Mouse (Mus musculus) midbrain, embryonic 13.5 days (tissue): ENCODE data around the gene Frmd5. TPM values are rescaled to one million over a fixed set of nuclear protein-coding genes. Genes with fewer than 3 reads are reported as not detected.

Experiments used
- ATAC-seq: fragments of 200-750 bp; cut with Nextera tagmentation; 2 replicates; pipeline ENCODE4 v1.8.0; 2017; ENCODE audit warnings: mild to moderate bottlenecking, moderate TSS enrichment, moderate library complexity
- H3K27ac ChIP-seq: fragments of 300-500 bp; sonication (generic); 2 replicates; pipeline ENCODE4 v1.5.1; 2015; ENCODE audit warnings: inconsistent platforms, mild to moderate bottlenecking, moderate library complexity
- H3K27me3 ChIP-seq: fragments of 300-500 bp; sonication (generic); 2 replicates; pipeline ENCODE4 v1.6.1; 2015; ENCODE audit warnings: mild to moderate bottlenecking, inconsistent platforms
- H3K36me3 ChIP-seq: fragments of 300-500 bp; sonication (generic); 2 replicates; pipeline ENCODE4 v1.6.1; 2015; ENCODE audit warnings: mild to moderate bottlenecking, inconsistent platforms
- H3K4me1 ChIP-seq: fragments of 300-500 bp; sonication (generic); replicated peaks from 2 replicates; pipeline ENCODE4 v1.6.1; 2015; ENCODE audit warnings: inconsistent platforms
- H3K4me2 ChIP-seq: fragments of 300-500 bp; sonication (generic); replicated peaks from 2 replicates; pipeline ENCODE4 v1.6.1; 2015; ENCODE audit warnings: moderate library complexity, mild to moderate bottlenecking, inconsistent platforms
- H3K4me3 ChIP-seq: fragments of 300-500 bp; sonication (generic); replicated peaks from 2 replicates; pipeline ENCODE4 v1.5.1; 2015; ENCODE audit warnings: mild to moderate bottlenecking, inconsistent platforms
- H3K9ac ChIP-seq: fragments of 300-500 bp; sonication (generic); replicated peaks from 2 replicates; pipeline ENCODE4 v1.6.1; 2015; ENCODE audit warnings: mild to moderate bottlenecking, inconsistent platforms
- H3K9me3 ChIP-seq: fragments of 300-500 bp; sonication (generic); 2 replicates; pipeline ENCODE4 v1.6.1; 2016; ENCODE audit warnings: mild to moderate bottlenecking, inconsistent platforms
- WGBS: fragments of 180-500 bp; shearing (Covaris S2); methylation state at CpG from one replicate; pipeline ENCODE4 v1.1.7; 2015; 5-methylcytosine and 5-hydroxymethylcytosine counted together
- polyA plus RNA-seq: library from polyadenylated mRNA; unstranded; fragments of >200 nt; fragmentation: Nextera tagmentation; extraction: Ambion mirVana; gene quantifications from 2 replicates; pipeline ENCODE4 v1.2.1, GENCODE M21; 2015

Gene Frmd5
- polyA plus RNA-seq, 1 experiment from 2014 or later: 31.6 TPM

DNA sequence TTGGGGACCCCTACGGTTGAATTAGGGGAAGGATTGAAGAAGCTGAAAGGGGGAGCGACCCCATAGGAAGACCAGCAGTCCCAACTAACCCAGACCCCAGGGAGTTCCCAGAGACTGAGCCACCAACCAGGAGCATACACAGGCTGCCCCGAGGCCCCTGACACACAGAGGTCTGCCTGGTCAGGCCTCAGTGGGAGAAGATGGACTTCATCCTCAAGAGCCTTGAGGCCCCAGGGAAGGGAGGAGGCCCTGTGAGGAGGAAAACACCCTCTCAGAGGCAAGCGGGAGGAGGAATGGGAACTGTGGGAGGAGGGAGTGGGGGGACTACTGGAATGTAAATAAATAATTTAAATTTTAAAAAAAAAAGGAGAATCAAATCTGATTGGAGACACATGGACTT is 160.4 kb downstream of the Frmd5 start:
- WGBS: 79% methylated on average over 4 of the region's 4 CpGs
- no peak for ATAC-seq

DNA sequence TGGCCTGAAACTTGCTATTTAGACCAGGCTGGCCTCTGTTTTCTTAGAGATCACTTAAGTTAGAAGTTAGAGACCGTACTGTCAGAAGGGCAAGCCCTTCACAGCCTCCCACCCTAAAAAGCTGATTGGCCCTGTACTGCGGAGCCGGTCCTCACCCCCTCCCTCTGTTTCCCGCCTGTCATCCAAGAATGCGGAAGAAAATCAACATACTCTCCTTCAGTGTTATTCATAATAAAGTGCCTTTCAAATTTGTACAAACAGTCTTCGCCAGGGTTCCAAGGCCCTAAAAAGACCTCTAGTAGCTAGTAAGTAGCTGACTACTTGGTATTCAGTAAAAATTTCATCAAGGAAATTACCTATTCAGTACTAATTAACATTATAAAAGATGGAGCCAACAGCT is 164.0 kb downstream of the Frmd5 start:
- H3K4me1 ChIP-seq: peaks cover 25% of the 10 kb centered on the region
- H3K36me3 ChIP-seq: no peaks in the 10 kb centered on the region
- H3K27ac ChIP-seq: no peak overlapping the region
- WGBS: 25% methylated on average over 6 of the region's 6 CpGs
- no peak overlapping the region for H3K9ac ChIP-seq
- no peaks in the 10 kb centered on the region for H3K27me3 ChIP-seq
- H3K9me3 ChIP-seq: no peaks in the 10 kb centered on the region
- no peak for ATAC-seq
- H3K4me2 ChIP-seq: no peak overlapping the region
- no peak overlapping the region for H3K4me3 ChIP-seq

More for the DNA sequence above, 160.4 kb downstream of the Frmd5 start:
- Histone ChIP-seq H3K9me3 (no peaks in the 10 kb centered on the region), H3K36me3 (no peaks in the 10 kb centered on the region), H3K27me3 (no peaks in the 10 kb centered on the region), H3K4me3 (no peak overlapping the region), H3K4me2 (no peak overlapping the region), H3K27ac (no peak overlapping the region), H3K9ac (no peak overlapping the region), H3K4me1 (peaks cover 14% of the 10 kb centered on the region)

DNA sequence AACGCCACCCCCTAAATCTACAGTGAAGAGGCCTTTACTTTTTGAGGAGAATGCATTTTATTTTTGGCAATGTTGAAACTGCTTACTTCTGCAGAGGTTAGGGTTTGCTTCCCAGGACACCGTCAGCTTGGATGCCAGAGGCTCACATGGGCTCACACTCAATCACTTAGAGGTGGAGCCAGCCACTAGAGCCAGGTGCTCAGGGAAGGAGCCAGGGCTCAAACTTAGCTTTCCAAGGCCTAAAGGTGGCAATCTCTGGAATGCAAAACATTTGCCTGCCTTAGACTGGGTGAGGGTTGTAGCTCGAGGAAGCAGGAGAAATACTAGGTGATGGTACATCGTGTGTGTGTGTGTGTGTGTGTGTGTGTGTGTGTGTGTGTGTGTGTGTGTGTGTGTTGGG is 174.8 kb downstream of the Frmd5 start:
- whole genome bisulfite sequencing: 76% methylated on average over 4 of the region's 4 CpGs
- no peaks in the 10 kb centered on the region for H3K36me3 ChIP-seq
- no peak overlapping the region for H3K9ac ChIP-seq
- H3K4me3 ChIP-seq: no peak overlapping the region
- H3K27ac ChIP-seq: no peak overlapping the region
- H3K4me2 ChIP-seq: no peak overlapping the region
- no peaks in the 10 kb centered on the region for H3K27me3 ChIP-seq
- no peaks in the 10 kb centered on the region for H3K9me3 ChIP-seq
- no peak for ATAC-seq
- H3K4me1 ChIP-seq: no peaks in the 10 kb centered on the region

GRCm38 (mm10) chr2:121630286-121630685 is 176.6 kb downstream of the Frmd5 start:
- no peaks in the 10 kb centered on the region for H3K9me3 ChIP-seq
- no peak overlapping the region for H3K4me3 ChIP-seq
- H3K27me3 ChIP-seq: no peaks in the 10 kb centered on the region
- no peaks in the 10 kb centered on the region for H3K4me1 ChIP-seq
- no peaks in the 10 kb centered on the region for H3K36me3 ChIP-seq
- 65% methylated on average over 5 of the region's 5 CpGs for WGBS
- H3K4me2 ChIP-seq: no peak overlapping the region
- H3K9ac ChIP-seq: no peak overlapping the region
- no peak for ATAC-seq
- H3K27ac ChIP-seq: no peak overlapping the region

DNA sequence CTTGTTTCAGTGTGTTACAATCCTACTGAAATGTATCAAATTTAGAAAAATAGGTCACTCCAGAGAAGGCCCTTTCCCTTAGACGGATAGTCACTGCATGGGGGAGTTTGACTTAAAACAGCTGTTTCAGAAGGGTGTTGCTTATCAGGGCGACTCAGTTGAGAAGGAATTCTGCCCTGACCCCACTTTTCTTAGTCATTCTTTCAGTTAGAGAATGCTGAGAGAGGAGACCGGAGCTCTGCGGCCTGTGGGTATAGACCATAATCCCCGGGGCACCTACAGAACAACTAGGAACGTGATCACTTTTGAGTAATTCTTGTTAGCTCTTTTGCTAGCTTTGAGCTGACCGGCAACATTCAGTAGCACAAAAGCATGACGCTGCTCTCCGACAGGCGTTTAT is 178.6 kb downstream of the Frmd5 start:
- H3K27me3 ChIP-seq: no peaks in the 10 kb centered on the region
- ATAC-seq: no peak
- 78% methylated on average over 10 of the region's 10 CpGs for WGBS
- no peaks in the 10 kb centered on the region for H3K4me1 ChIP-seq
- H3K9me3 ChIP-seq: no peaks in the 10 kb centered on the region
- H3K9ac ChIP-seq: no peak overlapping the region
- no peak overlapping the region for H3K4me2 ChIP-seq
- H3K4me3 ChIP-seq: no peak overlapping the region
- no peaks in the 10 kb centered on the region for H3K36me3 ChIP-seq
- H3K27ac ChIP-seq: no peak overlapping the region

DNA sequence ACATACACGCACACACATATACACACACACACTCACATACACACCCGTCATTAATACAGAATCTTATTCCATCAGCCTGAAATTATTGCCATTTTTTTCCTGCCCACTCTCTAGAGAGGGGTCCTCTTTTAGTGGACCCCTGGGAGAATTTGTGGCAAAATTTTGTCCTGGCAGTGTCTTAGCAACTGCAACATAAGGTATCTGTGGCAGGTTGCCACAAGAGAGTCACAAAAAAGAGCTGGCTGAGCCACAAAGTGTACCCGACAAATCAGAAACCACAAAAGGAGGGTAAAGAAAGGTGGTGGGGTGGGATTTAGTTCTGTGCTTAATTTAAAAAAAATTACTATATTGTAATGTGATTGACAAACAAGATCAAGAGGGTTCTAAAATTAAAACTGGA is 181.0 kb downstream of the Frmd5 start:
- ATAC-seq: no peak
- H3K36me3 ChIP-seq: no peaks in the 10 kb centered on the region
- WGBS: 93% methylated on average over 3 of the region's 3 CpGs
- no peak overlapping the region for H3K4me2 ChIP-seq
- H3K4me3 ChIP-seq: no peak overlapping the region
- H3K27me3 ChIP-seq: no peaks in the 10 kb centered on the region
- H3K9me3 ChIP-seq: no peaks in the 10 kb centered on the region
- no peak overlapping the region for H3K9ac ChIP-seq
- H3K4me1 ChIP-seq: peaks cover 11% of the 10 kb centered on the region
- no peak overlapping the region for H3K27ac ChIP-seq

GRCm38 (mm10) chr2:121621262-121622163 is 185.4 kb downstream of the Frmd5 start:
- WGBS: 36% methylated on average over 13 of the region's 13 CpGs
- peak overlapping the region; percentile 47 for H3K27ac ChIP-seq
- H3K4me2 ChIP-seq: no peak overlapping the region
- peak; percentile 63 for ATAC-seq
- no peaks in the 10 kb centered on the region for H3K9me3 ChIP-seq
- H3K4me3 ChIP-seq: no peak overlapping the region
- 0 out of 2 replicates have a peak overlapping the region, but pooled peaks have one; percentile 6 for H3K9ac ChIP-seq
- H3K4me1 ChIP-seq: peaks cover 17% of the 10 kb centered on the region
- H3K27me3 ChIP-seq: no peaks in the 10 kb centered on the region
- H3K36me3 ChIP-seq: no peaks in the 10 kb centered on the region

- Histone ChIP-seq H3K4me2 (no peak overlapping the region), H3K4me3 (no peak overlapping the region), H3K9me3 (no peaks in the 10 kb centered on the region), H3K27ac (peak overlapping the region; percentile 47), H3K9ac (no peak overlapping the region), H3K36me3 (no peaks in the 10 kb centered on the region), H3K4me1 (peaks cover 17% of the 10 kb centered on the region), H3K27me3 (no peaks in the 10 kb centered on the region)
- 49% methylated on average over 7 of the region's 7 CpGs for WGBS
- peak; percentile 43 for ATAC-seq
Measured at GRCm38 (mm10) chr2:121620582-121621261, 186.2 kb downstream of the Frmd5 start.

DNA sequence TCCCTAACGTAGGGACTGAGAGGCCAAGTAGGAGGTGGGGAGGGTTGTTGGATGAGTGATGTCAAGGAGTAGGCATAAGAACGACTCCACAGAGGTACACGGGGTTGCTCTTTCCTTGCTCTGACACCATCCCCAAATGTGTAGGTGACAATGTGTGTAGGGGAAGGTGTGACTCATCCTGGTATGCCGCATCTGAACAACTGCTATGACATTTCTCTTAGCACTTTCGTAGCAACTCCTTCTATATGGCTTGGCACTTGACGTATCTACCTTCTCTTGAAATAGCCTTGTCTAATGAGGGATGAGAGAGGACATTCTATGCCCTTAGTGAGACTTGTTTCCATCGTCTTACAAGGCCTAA is 191.7 kb downstream of the Frmd5 start:
- Histone ChIP-seq H3K4me1 (peaks cover 27% of the 10 kb centered on the region), H3K4me2 (no peak overlapping the region), H3K27me3 (no peaks in the 10 kb centered on the region), H3K9ac (no peak overlapping the region), H3K27ac (no peak overlapping the region), H3K36me3 (no peaks in the 10 kb centered on the region), H3K4me3 (no peak overlapping the region), H3K9me3 (no peaks in the 10 kb centered on the region)
- ATAC-seq: no peak
- WGBS: 89% methylated on average over 7 of the region's 7 CpGs

GRCm38 (mm10) chr2:121614483-121615198 is 192.2 kb downstream of the Frmd5 start:
- no peak for ATAC-seq
- Histone ChIP-seq H3K27ac (no peak overlapping the region), H3K27me3 (no peaks in the 10 kb centered on the region), H3K9ac (no peak overlapping the region), H3K36me3 (no peaks in the 10 kb centered on the region), H3K4me2 (no peak overlapping the region), H3K9me3 (no peaks in the 10 kb centered on the region), H3K4me1 (peaks cover 32% of the 10 kb centered on the region), H3K4me3 (no peak overlapping the region)
- 92% methylated on average over 9 of the region's 9 CpGs for WGBS

GRCm38 (mm10) chr2:121612112-121612511 is 194.8 kb downstream of the Frmd5 start:
- 59% methylated on average over 5 of the region's 5 CpGs for WGBS
- Histone ChIP-seq H3K9me3 (no peaks in the 10 kb centered on the region), H3K4me1 (peaks cover 36% of the 10 kb centered on the region), H3K36me3 (no peaks in the 10 kb centered on the region), H3K9ac (no peak overlapping the region), H3K4me3 (no peak overlapping the region), H3K27ac (peak overlapping the region; percentile 56), H3K4me2 (no peak overlapping the region), H3K27me3 (no peaks in the 10 kb centered on the region)
- no peak for ATAC-seq
